Mouse (Mus musculus): ENCODE measurements around the gene Larp6.

- TF ChIP-seq CTCF (IDR thresholded peaks at IDR 0.05) = peak; percentile 18; the same call in 1 of the 2 replicates
- TF ChIP-seq EP300 (IDR thresholded peaks at IDR 0.05) = no peak
Observed at GRCm38 (mm10) chr9:60707594-60707993, 5.2 kb upstream of the Larp6 start.

Data from lung, postnatal 0 days (tissue).